Mouse (Mus musculus): ENCODE results near the gene Igsf9.

DNA sequence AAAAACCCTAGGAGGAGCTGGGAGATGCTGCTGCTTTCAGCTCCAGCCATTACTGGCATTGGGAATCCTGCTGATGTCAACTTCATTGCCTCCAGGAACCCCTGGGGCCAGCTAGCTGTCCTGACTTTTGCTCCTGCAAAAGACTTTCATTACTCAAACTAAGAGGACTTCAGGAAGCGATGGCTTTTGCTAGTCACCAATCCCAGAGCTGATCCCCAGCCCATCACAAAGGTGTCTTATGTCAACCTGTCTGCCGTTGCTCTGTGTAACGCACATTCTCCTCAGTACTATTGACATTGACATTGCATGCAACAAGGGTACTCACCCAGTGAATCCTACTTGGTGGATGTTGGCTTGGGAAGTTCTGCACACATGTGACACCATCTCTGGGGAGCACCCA is 7.4 kb upstream of the Igsf9 start:
- TF ChIP-seq SIN3A (IDR thresholded peaks at IDR 0.05; ENCODE audit: low read length) (no peak), BHLHE40 (IDR thresholded peaks at IDR 0.05; ENCODE audit: low read depth, low read length) (no peak), POLR2A (IDR thresholded peaks at IDR 0.05; ENCODE audit: low read depth, low read length) (no peak), MAX (IDR thresholded peaks at IDR 0.05; ENCODE audit: low read length) (no peak), JUND (conservative IDR thresholded peaks at IDR 0.05; ENCODE audit: low read depth, low read length) (no peak), CTCF (conservative IDR thresholded peaks at IDR 0.05 in 1 of 2, IDR thresholded peaks at IDR 0.05 in 1 of 2; ENCODE audit: low read depth in 2 of 2, low read length in 2 of 2) (no peak)

All from CH12.LX (cell line).